Mouse (Mus musculus): ENCODE measurements at regions not wholly inside any gene's neighbourhood (a gene's known extent, or its start where the extent isn't known, plus 50 kb on each side); places are given as distances from the start of the nearest gene placed in this dataset.

DNA sequence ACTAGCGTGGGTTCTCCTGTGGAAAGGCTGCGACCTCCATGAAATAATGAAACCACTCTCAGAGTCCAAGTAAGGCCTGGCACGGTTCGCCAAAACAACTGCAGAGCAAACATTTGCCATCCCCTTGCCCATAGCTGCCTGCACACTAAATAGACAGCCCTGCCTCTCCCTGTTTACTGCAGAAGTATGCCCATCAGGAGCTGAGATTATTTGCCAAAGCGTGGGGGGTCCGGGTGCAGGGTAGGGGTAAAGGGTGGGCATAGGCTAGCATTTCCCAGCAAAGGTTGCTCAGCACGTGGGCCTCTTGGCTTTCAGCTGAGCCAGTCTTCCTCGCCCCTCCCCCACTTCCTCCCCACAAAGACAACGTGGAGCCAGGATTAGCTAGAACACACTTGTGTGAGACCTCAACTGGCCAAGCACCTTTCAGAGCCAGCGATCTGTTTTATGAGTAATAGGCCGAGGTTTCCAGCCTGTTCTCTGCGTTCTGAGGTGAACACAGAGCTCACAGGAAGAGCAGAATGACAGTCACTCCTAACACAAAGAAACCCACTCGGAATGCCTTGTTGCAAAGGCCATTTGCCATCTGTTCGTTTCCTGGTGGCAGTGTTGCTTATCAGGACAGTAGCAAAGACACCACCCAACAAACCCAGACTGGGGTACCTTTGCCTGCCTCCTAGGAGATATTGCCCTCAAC, 55.6 kb upstream of the Cep85l start:
- peak; percentile 89 to 94 for DNase-seq

DNA sequence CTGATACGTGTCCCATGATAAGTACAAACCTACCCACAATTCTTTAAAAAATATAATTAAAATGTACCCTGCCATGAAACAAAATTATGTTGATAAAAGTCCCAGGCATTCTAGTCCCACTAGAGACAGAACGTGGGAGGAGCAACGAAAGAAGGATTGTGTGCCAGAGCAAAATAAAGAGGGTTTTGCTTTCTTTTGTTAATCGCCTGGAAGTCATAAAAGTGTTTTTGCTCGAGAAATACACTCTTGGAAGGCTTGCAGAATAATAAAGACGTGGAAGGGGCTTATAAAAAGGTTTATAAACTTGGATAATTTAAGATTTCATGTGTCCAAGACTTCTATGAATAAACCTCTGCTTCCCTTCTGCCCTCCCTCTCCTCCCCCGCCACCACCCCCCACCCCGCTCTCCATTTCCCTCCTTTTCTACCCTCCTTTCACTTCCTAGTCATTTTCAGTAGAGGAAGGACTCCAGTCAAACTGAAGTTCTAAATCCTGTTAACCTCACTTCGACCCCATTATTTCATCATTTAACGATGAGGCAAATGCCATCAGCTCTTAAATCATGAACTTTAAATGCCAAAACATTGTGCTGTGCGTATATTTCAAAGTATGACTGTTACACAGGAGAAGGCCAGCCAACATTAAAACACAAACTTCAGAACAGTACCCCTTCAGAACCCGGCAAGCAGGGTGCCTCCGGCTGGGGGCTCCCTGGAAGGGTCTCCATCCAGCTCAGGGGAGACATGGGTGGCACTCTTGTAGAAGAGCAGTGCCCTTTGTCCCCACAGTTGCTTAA, 54.8 kb upstream of the Cep85l start:
- peak in 1 of 2 experiments; percentile 32 for DNase-seq

DNA sequence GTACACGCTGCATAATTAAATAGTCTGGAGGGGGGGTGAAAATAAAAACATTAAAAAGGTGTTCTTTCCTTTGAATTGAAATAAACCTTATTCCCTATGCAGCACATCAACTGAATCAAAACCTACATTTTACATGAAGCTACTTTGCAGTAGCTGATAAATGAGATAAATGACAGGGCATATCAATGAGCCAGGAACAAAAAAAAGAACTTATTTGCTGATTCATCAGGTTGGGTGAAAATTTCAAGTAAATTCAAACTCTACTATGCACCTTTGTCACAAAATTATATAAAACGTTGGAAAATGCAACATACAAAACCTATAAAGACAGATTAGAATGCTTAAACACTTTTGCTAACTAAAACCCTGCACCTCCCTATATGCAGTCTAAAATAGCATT, 53.0 kb upstream of the Cep85l start:
- no peak for DNase-seq

DNA sequence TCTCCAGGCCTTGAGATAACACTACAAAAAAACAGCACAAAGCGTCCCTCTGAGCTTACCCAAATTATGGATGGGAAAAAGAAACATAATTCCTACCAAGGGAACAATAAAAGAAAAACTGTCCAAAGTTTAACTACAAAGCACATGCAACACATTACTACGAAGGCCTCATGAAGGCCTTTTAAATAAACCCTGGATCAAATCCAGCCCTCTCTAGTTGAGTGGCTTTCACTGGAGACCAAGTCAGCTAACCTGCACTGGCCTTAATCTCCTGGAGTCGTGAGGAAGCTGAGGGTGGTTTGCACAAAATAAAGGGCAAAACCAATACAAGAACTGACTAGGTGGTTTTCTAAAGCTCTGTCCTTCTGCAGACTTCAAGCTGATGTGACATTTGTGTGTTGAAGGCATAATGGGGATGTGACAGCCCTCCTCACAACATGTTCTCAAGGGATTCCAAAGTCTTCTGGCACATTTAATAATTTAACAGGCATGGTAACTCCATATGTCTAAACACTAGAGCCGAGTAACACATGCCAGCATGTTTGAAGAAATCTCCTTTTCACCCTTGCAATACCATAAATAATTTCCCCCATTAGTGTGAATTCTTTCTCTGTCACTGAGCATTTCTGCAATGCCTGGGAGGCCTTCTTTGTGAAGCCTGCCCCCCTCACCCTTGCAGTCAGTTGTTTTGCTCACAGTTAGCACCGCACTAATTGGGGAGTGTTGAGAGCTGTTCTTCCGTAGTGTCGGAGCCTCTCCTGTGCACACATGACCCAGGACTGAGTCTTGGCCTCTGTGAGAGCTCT, 50.0 kb upstream of the Cep85l start:
- DNase-seq = no peak
